Mouse (Mus musculus) layer of hippocampus, postnatal 10 days (tissue): ENCODE measurements around the gene Usp6nl. TPM values are rescaled to one million over a fixed set of nuclear protein-coding genes. Genes with fewer than 3 reads are reported as not detected.

Experiments
- DNase-seq, 2 experiments: peaks; one replicate each; pipeline ENCODE4 v3.0.0; 2021; ENCODE audit warnings: low spot score in 2 of 2
- total RNA-seq, 2 experiments: library from RNA; stranded (reverse); gene quantifications; 2 replicates each; pipeline ENCODE4 v1.2.3; 2021

The Usp6nl gene
- total RNA-seq, 2 experiments from 2014 or later, result 28.3 to 29.1 TPM

DNA sequence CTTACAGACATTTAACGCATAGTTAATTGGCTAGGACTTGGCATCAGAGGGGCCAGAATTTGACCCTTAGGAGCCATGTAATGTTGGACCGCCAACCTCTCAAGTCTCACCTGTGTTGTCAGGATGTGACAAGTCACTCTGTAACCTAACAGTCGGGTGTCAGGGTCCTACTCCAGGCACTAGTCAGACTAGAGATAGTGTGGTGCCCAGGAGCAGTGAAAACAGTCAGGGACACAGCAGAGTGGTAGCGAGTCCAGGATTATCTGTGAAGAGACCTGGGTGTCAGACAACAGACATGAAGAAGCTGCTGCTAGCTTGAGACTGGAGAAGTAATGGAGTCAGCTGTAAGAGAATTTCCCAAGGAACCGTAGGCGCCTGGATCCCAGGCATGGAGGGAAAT, 45.0 kb downstream of the Usp6nl start:
- no peak for DNase-seq

DNA sequence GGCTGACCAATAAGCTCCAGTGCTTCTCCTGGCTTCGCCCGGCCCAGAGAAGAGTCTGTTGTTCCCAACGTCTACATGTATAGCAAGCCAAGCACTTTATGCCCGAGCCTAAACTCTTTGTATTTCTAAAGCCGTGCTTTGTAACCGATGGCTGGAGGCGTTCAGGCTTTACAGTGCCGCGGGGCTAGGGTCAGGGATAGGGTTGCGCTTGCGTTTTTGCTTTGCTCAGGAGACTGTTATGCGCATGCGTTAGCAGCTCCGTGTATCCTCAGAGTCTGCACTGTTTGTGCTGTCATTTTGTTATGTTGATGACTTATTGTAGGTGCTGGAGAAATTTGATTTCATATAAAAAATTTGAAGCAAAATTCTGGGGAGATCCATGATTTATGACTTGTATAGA, 51.7 kb downstream of the Usp6nl start:
- DNase-seq, result no peak

DNA sequence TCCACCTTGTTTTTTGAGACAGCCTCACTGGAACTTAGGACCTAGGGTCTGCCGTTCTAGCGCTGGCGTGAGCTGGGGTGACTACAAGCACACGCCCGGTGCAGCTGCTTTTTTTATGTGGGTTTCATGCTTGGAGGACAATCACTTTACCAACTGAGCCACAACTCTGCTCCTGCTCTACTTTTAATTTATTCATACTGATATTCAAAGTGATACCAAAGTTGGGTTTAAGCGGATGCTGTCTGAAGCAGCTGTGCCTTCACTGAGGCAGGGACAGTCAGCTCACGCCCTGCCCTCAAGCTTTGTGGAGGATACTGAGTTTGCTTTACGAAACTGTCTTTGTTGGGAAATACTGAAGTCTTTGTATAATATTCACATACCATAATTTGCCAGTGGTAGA, 53.6 kb downstream of the Usp6nl start:
- DNase-seq, result no peak

DNA sequence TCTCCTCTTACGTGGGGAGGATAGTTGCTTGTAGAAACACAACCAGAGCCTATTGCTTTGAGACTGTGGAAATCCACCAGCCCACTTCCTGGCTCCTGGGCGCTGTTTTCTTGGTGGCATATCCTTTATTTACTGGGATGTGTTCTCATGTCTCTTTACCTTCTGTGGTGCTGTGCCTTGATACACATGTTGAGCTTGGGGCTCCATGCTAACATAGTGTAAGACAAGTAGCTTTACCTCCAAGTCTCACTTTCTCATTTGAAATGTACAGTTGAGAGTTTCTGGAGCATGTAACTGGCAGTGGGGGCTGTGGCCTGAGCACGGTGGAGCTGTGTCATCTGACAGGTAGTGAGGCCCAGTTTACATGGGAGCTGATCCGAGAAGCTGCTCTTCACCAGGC, 54.5 kb downstream of the Usp6nl start:
- DNase-seq, result no peak

DNA sequence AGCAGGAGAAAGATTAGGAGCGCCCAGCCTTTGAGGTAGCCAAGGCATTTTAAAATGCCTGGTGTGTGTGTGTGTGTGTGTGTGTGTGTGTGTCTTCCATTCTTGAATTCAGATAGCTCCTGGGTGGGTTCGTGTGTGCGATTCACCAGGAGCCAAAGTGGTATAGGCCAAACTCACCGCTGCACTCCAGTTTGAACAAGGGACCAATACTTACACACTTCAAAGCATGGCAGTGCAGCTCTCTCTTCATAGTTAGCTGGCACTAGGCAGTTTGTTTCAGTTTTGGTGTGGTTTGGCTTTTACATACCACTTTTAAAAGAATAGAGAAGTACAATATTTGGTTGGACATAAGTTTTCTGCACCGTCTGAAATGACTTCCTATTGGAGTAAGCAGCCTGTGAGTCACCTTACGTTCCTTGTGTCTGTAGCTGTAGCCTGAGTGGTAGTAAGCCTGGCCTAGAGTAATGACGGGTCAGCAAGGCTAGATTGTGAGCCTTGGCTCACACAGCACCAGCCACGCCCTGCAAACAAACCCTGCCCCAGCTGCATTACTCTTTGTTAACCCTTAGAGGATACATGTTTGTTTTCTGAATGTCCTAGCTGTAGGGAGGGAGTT, 56.2 kb downstream of the Usp6nl start:
- DNase-seq, result no peak

DNA sequence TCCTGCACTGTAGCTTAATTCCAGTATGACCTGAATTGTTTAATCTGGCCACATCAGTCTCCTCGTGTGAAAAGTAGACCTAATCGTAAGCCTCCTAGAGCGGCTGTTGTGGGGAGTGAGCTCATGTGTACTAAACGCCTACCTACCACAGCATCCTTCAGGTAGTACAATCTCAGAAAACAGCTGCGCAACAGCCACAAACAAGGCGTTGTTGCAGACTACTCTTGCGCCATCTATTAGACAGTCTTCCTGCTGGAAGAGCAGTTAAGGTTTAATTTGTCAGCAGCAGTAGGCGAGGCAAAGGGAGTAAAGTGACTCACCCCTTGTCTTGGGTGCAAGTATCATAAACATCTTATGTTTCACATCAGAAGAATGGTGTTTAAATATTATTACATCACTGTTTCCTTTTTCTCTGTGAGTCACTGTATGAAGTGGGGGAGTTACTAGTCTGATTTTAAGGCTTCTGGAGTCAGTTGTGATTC, 57.3 kb downstream of the Usp6nl start:
- DNase-seq, result no peak

DNA sequence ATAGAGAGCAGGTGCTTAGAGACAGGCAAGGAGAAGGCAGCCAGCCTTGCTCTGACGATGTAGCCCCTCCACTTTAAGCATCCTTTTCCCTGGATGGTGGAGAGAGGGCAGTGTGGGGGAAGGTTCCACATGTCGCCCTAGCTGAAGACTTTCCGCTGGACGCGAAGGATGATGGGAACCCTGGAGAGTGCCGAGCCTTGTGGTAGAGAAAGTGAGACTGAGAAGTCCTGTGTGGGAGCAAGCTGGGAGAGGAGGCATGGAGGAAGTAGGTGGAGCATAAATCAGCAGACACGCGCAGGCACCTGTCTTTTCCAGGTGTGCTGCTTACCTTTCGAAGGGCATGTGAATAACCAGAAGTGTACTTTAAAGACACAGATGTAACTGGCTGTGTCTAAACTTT, 57.9 kb downstream of the Usp6nl start:
- DNase-seq, result no peak

DNA sequence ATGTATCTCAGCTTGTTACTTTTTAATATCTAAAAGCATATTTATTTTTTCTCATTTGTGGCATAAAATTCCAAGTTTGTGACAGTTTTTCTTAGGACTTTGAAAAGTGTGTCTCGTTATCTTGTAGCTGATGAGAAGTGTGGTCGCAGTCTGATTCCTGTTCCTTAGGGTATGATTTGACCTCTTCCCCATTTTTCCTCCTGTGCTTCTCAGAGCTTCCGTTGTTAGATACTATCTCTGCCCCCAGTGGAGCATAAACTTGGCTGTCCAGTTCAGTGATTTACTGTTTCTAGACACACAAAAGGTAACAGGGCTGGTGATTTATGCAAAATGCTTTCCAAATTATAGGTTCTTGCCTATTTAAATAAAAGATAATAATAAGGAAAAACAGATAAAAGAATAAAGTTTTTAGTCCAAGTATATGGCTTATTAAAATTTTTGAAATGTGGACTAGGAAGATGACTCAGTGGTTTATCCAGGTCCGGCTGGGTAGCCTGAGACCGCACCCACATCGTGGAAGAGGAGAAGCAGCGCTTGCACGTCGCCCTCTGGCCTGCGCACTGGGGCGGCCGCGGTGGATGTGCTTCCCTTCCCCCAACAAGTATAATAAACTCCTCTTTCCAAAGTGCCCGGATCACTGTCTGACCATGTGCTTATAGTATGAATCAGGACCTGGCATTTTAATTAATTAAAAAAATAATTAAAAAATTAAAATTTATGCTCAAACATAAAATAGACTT, 62.1 kb downstream of the Usp6nl start:
- DNase-seq, result no peak

DNA sequence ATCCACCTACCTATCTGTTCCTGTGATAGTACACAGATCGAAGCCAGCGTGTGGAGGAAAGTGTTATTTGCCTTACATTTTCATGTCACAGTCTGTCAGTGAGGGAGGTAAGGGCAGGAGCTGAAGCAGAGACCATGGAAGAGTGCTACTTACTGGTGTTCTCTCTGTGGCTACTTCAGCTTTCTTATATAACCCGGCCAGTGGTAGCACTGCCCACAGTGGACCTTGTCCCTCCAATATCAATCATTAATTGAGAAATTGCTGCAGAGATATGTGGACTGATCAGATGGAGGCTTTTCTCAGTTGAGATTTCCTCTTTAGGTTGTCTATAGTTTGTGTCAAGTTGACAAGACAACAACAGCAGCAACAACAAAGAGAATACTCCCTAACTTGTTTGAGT, 66.7 kb downstream of the Usp6nl start:
- no peak for DNase-seq

DNA sequence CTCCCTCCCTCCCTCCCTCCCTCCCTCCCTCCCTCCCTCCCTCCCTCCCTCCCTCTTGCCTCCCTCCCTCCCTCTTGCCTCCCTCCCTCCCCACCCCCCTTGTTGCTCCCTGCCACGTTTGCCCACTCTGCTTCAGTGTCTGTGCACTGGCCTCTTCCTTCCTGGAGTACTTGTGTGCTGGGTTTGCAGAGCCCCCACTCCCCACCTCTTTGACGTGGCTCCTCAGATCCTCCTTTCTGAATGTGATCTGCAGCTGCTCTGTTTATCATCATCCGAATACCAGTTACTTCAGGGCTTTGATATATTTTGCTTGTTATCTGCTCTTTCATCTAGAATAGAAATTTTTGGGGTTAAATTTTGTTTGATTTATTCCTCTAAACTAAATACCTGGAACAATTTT, 68.8 kb downstream of the Usp6nl start:
- DNase-seq, result no peak

DNA sequence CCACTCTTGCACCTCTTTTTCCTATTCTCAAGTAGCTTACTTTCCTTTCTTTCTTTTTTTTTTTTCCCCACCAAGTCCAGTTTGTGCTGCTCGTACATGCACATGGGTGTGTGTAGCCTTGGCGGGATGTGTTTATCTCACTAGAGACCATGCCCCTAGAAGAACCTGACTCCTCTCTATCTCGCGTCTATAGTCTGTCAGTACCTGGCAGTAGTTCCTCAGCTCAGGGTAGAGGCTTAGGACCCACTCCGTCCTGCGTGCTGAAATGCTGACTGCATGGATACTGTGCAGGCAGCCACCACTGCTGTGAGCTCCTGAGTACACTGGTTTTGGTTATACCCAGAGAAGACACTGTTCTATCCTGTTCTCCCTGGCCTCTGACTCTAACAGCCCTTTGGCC, 69.5 kb downstream of the Usp6nl start:
- no peak for DNase-seq

DNA sequence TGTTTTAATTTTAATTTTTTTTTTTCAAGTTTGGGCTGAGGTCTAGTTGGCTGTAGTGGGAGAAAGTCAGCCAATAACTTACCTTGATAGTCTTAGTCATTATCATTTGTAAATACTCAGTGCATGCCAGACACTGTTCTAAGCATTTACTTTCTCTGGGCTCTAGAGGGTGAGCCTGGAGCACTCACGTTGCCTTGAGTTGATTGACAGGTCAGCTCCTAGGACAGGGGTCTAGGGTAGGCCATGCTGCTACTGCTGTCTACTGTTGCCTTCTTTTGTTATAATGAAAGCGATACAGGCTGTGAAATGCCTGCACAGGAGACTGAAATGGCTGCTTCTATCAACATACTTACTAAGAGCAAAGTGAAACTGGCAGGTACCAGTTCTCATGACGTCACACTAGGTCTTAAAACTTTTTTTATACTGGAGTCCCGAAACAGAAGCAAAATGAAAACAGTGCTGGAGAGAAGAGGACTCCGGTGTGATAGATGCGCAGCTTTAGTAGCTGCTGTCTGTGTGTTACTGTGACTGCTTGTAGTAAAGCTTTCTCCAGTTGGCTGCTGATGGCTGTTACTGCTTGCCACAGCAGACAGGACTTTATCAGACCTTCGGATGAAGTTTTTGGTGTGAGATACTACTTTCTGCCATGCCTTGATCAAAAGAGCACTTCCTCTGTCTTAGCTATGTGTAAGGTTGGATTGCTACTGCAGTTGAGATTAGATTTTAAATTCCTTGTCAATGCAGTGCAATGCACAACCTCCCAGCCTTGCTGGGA, 73.6 kb downstream of the Usp6nl start:
- DNase-seq, result no peak

DNA sequence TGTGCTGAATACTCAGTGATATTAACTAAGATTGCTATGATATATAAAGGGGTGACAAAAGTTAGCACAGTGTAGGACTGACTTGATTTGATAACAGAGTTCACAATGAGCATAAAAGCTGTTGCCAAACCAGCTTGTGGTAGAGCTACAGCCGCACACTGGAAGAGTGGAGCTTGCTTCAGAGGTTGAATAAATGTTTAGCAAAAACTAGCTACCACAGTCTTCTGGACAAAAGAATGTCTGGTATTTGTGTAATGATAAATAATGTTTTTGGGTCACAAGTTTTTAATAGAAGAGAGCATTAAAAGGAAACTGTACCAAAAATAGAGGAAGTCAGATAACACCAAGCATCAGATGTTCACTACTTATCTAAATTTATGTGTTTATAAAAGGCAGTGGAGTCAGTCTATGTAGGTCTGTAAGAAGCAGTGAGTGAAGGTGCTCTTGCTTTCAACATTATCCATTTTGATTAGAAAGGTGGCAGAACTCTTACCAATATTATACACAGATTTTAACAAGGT, 74.2 kb downstream of the Usp6nl start:
- DNase-seq, result no peak

DNA sequence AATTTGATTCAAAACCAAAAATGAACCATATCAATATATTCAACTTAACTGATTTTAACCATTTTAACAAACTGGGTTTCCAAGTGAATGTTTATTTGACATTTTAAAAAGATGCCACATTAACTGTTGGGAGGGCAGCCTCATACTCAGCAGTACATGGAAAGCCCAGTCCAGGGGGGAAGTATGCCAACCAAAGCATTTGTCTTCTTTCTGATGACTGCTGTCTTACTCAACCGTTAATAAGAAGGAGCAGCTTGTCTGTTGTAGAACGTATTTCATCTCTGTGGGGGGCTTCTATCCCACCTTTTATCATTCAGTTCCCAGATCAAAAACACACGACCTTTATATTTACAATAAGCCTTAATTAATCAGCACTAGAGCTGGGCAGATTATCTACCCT, 74.7 kb downstream of the Usp6nl start:
- no peak for DNase-seq

DNA sequence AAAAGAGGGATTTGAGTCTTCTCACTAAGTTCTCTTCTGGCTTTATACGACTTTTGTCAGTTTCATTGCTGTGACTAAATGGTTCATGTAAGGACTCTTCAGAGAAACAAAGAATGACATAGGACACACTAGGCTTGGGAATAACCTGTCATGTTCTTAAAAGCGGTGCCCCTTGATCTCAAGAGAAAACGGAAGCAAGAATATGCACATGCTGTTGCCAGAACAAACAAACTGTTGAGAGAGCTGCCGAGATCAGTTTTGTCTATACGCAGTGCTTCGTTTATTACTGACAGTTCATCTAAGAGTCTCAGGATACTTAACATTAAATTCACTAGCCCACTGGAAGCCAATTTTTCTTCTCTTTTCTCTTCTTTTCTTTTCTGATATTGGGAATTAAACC, 76.4 kb downstream of the Usp6nl start:
- DNase-seq, result no peak

DNA sequence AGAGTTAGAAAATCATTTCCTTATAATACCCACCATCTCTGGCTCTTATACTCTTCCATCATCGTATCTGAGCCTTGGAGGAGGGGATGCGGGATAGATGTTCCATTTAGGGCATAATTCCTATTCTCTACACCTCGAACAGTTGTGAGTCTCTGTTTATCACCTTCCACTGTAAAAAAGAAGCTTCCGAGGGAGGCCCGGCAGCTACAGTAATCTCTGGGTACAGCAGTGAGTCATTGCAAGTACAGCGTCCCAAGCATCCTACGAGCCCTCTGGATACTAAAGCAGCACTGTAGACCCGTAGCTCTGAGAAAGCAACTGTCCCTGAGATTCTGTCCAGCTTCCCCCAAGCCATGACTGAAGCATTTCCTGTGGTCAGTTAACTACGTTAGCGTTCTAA, 78.6 kb downstream of the Usp6nl start:
- no peak for DNase-seq

DNA sequence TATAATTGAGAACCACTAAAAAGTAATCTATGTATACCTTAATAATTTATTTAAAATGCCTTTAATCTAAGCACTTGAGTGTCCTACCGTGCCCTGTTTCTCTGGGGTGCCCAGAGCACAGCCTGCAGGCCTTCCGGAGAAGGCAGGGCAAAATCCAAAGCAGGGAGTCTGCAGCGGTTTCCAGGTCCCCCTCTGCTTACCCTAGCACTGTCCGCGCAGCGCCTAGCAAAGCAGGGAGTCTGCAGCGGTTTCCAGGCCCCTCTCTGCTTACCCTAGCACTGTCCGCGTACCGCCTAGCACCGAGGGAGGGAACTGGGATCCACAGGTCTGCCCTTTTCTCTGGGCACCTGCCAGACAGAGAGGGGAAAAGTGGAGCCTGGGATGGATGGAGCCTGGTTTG, 80.9 kb downstream of the Usp6nl start:
- no peak for DNase-seq

DNA sequence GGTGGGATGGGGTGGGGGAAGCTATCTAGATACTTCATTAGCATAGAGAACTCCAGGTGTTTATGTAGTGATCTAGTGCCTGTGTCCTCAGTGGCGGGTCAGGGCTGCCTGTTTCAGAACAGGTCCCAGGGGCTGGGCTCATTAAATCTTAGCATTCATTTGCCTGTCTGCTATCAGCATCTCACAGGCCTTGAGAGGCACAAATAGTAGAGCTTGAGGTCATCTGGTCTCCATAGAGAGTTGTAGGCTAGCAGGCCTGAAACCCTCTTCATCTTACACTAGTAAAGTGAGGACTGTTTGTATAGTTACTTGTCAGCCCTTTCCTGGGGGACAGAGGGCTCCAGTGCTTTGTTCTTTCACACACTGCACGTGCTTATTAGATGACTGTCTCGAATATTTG, 81.5 kb downstream of the Usp6nl start:
- DNase-seq, result no peak

DNA sequence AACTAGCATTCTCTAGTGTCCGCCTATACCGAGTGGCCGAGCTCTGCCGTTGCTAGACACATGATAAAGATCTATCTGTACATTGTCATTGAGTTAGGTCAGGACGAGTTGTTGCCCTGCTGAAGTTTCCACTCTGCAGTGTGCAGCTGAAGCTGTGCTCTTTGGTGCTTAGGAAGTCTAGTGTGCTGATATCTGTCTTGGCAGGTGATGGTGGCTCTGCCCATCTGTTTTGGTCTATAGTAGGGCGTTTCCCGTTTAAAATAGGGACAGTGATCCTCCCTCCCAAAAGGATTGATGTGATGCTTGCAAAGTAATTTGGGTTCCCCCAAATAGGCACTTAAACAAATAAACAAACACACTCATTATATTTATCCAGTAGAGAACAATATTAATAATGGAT, 82.2 kb downstream of the Usp6nl start:
- no peak for DNase-seq

DNA sequence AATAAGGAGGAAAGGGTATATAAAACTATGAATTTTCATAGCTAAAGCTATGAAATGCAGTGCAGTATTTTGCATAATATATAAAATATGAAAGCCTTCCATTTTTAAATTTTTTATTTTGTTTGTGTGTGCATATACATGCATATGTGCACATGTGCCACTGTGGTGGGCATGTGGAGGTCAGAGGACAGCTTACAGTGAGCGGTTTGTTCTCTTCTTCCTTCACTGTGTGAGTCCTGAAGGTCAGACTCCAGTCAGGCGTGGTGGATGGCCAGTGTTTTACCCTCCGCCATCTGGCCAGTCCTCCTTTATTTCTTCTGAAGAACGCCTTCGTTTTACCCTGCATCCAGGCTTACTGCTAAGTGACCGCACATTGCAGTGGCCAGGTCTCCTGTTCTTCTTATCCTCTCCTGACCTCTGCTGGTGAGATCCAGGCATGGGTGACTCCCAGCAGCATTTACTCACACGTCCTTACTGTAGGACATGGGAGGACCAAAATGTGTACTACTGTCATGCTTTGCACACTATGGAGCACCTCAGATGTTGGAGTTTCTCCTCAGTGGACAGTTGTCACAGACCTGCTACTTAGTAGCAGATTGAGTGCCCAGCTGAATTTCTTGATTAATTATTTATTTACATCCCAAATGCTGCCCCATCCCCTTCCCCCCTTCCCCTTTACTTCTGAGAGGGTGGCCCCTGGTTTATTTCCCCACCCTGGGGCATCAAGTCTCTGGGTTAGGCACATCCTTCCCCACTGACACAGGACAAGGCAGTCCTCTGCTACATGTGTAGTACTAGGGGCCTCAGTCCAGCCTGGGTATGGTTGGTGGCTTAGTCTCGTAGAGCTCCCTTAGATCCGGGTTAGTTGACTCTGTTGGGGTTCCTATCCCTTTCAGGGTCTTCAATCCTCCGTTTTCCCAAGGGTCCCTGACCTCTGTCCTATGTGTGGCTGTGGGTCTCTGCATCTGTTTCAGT, 82.9 kb downstream of the Usp6nl start:
- peak; percentile 79 to 84 for DNase-seq

DNA sequence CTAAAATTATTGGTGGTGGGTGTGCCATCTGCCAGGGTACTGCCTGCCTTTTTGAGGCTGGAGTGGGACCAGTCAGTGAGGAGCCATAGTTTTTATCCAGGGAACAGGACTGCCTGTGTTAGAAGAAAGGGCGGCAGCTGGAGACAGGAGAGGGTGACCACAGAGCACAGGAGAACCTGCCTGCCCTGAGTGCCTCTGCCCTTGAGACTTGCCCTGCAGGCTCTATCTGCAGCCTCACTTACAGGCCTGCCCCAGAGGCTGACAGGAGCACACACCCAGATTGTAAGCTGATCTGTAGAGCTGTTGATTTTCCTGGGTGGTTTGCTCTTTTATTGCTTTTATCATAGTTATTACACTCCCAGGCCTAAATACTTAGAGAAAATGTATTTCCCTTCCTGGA, 85.2 kb downstream of the Usp6nl start:
- no peak for DNase-seq
